Mouse (Mus musculus) kidney, postnatal 0 days (tissue): ENCODE data around the gene Cacna1c. TPM values are rescaled to one million over a fixed set of nuclear protein-coding genes. Genes with fewer than 3 reads are reported as not detected.

Experiments
- ATAC-seq: fragments of 200-750 bp; cut with Nextera tagmentation; replicated peaks from 2 replicates; pipeline ENCODE4 v1.8.0; 2017; ENCODE audit warnings: low read depth, moderate number of reproducible peaks, moderate TSS enrichment, moderate library complexity; ENCODE audit not compliant: low FRiP score
- DNase-seq: peaks from one replicate; pipeline ENCODE4 v3.0.0-alpha.2; 2016; ENCODE audit warnings: low spot score
- H3K27ac ChIP-seq: fragments of 300-500 bp; sonication (generic); 2 replicates; pipeline ENCODE4 v1.5.1; 2014; ENCODE audit warnings: mild to moderate bottlenecking
- H3K27me3 ChIP-seq: fragments of 300-500 bp; sonication (generic); 2 replicates; pipeline ENCODE4 v1.6.1; 2014; ENCODE audit warnings: low read length, mixed read lengths; ENCODE audit not compliant: insufficient read depth
- H3K36me3 ChIP-seq: fragments of 300-500 bp; sonication (generic); 2 replicates; pipeline ENCODE4 v1.6.1; 2014; ENCODE audit warnings: low read length, mixed read lengths; ENCODE audit not compliant: insufficient read depth
- H3K4me1 ChIP-seq: fragments of 300-500 bp; sonication (generic); replicated peaks from 2 replicates; pipeline ENCODE4 v1.6.1; 2014; ENCODE audit warnings: antibody characterized with exemption, low read length, mixed read lengths; ENCODE audit not compliant: insufficient read depth
- H3K4me2 ChIP-seq: fragments of 300-500 bp; sonication (generic); 2 replicates; pipeline ENCODE4 v1.6.1; 2014; ENCODE audit warnings: mild to moderate bottlenecking, low read length, moderate library complexity, mixed read lengths
- H3K4me3 ChIP-seq: fragments of 300-500 bp; sonication (generic); replicated peaks from 2 replicates; pipeline ENCODE4 v1.5.1; 2014; ENCODE audit warnings: low read depth, low read length
- H3K9ac ChIP-seq: fragments of 300-500 bp; sonication (generic); 2 replicates; pipeline ENCODE4 v1.6.1; 2014; ENCODE audit warnings: low read depth, low read length
- H3K9me3 ChIP-seq: fragments of 300-500 bp; sonication (generic); replicated peaks from 2 replicates; pipeline ENCODE4 v1.6.1; 2016; ENCODE audit warnings: low read length, inconsistent platforms, mixed read lengths
- CTCF ChIP-seq: IDR thresholded peaks from 2 replicates; pipeline ENCODE4 v1.5.1; 2016; ENCODE audit warnings: antibody characterized with exemption, low read depth, mild to moderate bottlenecking, moderate library complexity
- WGBS: fragments of 180-500 bp; shearing (Covaris S2); extraction: QIAGEN DNeasy Blood & Tissue Kit; methylation state at CpG from one replicate; pipeline ENCODE4 v1.1.7; 2014; 5-methylcytosine and 5-hydroxymethylcytosine counted together
- polyA plus RNA-seq: library from polyadenylated mRNA; unstranded; fragments of >200 nt; fragmentation: Nextera tagmentation; extraction: Ambion mirVana; gene quantifications from 2 replicates; pipeline ENCODE4 v1.2.1, GENCODE M21; 2015

Cacna1c gene
- polyA plus RNA-seq, 1 experiment from 2014 or later = 1.3 TPM

GRCm38 (mm10) chr6:119225226-119225625, 29.0 kb upstream of the Cacna1c start:
- DNase-seq (no peak), ATAC-seq (no peak)
- no peak overlapping the region for H3K9ac ChIP-seq
- TF ChIP-seq CTCF = no peak
- no peaks in the 10 kb centered on the region for H3K27me3 ChIP-seq
- H3K4me3 ChIP-seq = no peak overlapping the region
- no peak overlapping the region for H3K27ac ChIP-seq
- WGBS = 76% methylated on average over 12 of the region's 12 CpGs
- no peaks in the 10 kb centered on the region for H3K36me3 ChIP-seq
- no peak overlapping the region for H3K4me2 ChIP-seq
- no peaks in the 10 kb centered on the region for H3K4me1 ChIP-seq
- no peaks in the 10 kb centered on the region for H3K9me3 ChIP-seq

- WGBS = 60% methylated on average over 13 of the region's 13 CpGs
- no peak overlapping the region for H3K4me2 ChIP-seq
- H3K27me3 ChIP-seq = no peaks in the 10 kb centered on the region
- no peak overlapping the region for H3K27ac ChIP-seq
- no peak for TF ChIP-seq CTCF
- DNase-seq = no peak
- no peak for ATAC-seq
- H3K9ac ChIP-seq = no peak overlapping the region
- H3K4me1 ChIP-seq = no peaks in the 10 kb centered on the region
- H3K4me3 ChIP-seq = no peak overlapping the region
- no peaks in the 10 kb centered on the region for H3K9me3 ChIP-seq
- no peaks in the 10 kb centered on the region for H3K36me3 ChIP-seq
Observed at GRCm38 (mm10) chr6:119224451-119225195, 28.4 kb upstream of the Cacna1c start.

GRCm38 (mm10) chr6:119220297-119220696, 24.1 kb upstream of the Cacna1c start:
- H3K4me3 ChIP-seq = no peak overlapping the region

GRCm38 (mm10) chr6:119219237-119219870, 23.1 kb upstream of the Cacna1c start:
- H3K36me3 ChIP-seq = peaks cover 24% of the 10 kb centered on the region
- no peak overlapping the region for H3K9ac ChIP-seq
- H3K27ac ChIP-seq = no peak overlapping the region
- 84% methylated on average over 15 of the region's 15 CpGs for WGBS
- no peak overlapping the region for H3K4me3 ChIP-seq
- ATAC-seq (no peak), DNase-seq (no peak)
- no peak for TF ChIP-seq CTCF
- no peaks in the 10 kb centered on the region for H3K27me3 ChIP-seq
- H3K4me2 ChIP-seq = no peak overlapping the region
- no peaks in the 10 kb centered on the region for H3K4me1 ChIP-seq
- no peaks in the 10 kb centered on the region for H3K9me3 ChIP-seq

More at GRCm38 (mm10) chr6:119220297-119220696, 24.1 kb upstream of the Cacna1c start:
- Histone ChIP-seq H3K4me1 (no peaks in the 10 kb centered on the region), H3K27me3 (no peaks in the 10 kb centered on the region), H3K9ac (no peak overlapping the region), H3K27ac (no peak overlapping the region), H3K4me2 (no peak overlapping the region), H3K9me3 (no peaks in the 10 kb centered on the region), H3K36me3 (peaks cover 17% of the 10 kb centered on the region)
- DNase-seq = peak; percentile 78
- 46% methylated on average over 10 of the region's 10 CpGs for WGBS
- no peak; the same call in 1 of the 2 replicates for ATAC-seq
- TF ChIP-seq CTCF = peak; percentile 93

- H3K4me2 ChIP-seq = no peak overlapping the region
- H3K9me3 ChIP-seq = no peaks in the 10 kb centered on the region
- no peak overlapping the region for H3K27ac ChIP-seq
- H3K4me1 ChIP-seq = no peaks in the 10 kb centered on the region
- H3K36me3 ChIP-seq = peaks cover 24% of the 10 kb centered on the region
- no peaks in the 10 kb centered on the region for H3K27me3 ChIP-seq
- WGBS = 96% methylated on average over 5 of the region's 5 CpGs
- no peak overlapping the region for H3K9ac ChIP-seq
- no peak for ATAC-seq
- no peak overlapping the region for H3K4me3 ChIP-seq
- DNase-seq = no peak
- TF ChIP-seq CTCF = no peak
Observed at GRCm38 (mm10) chr6:119218591-119218990, 22.4 kb upstream of the Cacna1c start.

GRCm38 (mm10) chr6:119217661-119218060, 21.4 kb upstream of the Cacna1c start:
- no peaks in the 10 kb centered on the region for H3K9me3 ChIP-seq

More at GRCm38 (mm10) chr6:119217661-119218060, 21.4 kb upstream of the Cacna1c start:
- ATAC-seq (no peak), DNase-seq (no peak)
- no peak for TF ChIP-seq CTCF
- 76% methylated on average over 4 of the region's 4 CpGs for WGBS
- H3K4me3 ChIP-seq = no peak overlapping the region
- H3K27me3 ChIP-seq = no peaks in the 10 kb centered on the region
- H3K4me2 ChIP-seq = no peak overlapping the region
- H3K36me3 ChIP-seq = peaks cover 29% of the 10 kb centered on the region
- H3K9ac ChIP-seq = no peak overlapping the region
- no peaks in the 10 kb centered on the region for H3K4me1 ChIP-seq
- H3K27ac ChIP-seq = no peak overlapping the region
